Mouse (Mus musculus): Measurements from ENCODE around the gene Stx7.

DNA sequence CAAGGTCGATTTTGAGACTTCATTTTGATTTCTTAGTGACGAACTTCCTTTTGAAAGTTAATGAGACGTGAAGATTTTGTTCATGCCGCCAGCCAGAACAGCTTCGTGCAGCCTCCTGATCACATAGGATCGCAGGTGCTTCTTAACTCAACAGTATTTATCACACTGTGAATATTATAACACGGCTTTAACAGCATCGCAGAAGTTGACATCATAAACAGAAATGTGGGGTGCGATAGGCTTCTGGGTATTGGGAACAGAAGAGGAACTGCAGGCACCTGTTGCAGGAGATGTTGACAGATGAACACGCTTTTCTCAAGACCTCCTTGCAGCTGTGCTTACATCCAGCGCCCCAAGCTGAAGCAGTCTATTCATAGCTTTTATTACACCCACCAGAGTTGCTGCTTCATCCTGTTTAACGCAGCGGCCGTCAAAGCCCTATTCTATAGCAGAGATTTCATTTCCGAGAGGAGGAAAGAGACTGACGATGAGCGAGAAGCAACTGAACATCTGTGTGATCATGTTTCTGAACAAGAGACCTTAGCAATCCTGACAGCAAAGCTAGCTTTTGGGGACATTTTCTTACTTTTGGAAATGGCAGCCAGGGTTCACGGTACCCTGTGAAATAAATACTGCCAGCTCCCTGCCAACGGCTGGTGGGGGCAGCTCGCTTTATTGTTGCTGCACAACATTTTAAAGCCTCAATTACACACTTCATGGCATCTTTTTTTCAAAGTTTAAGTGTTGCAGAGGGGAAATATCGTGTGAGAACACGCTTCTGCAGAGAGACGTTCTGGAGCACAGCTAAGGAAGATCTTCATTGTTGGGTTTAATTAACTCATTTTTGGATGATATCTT lies 86.6 kb downstream of the Stx7 start:
- TF ChIP-seq CTCF (IDR thresholded peaks at IDR 0.05; ENCODE audit: insufficient read depth, low read depth, low read length): no peak
- TF ChIP-seq POLR2A (IDR thresholded peaks at IDR 0.05; ENCODE audit: insufficient read depth, low read depth, low read length): no peak
